Mouse (Mus musculus) splenic B cell, adult 2 months (primary cell): ENCODE measurements around the gene Itih3.

Experiments used
- DNase-seq: peaks from one replicate; pipeline ENCODE4 v3.0.0-alpha.2; 2011; ENCODE audit warnings: low read depth, low spot score
- H3K27me3 ChIP-seq: 2 replicates; pipeline ENCODE4 v1.6.1; 2012; ENCODE audit warnings: mild to moderate bottlenecking, low read length, moderate library complexity, mixed read lengths; ENCODE audit not compliant: control insufficient read depth, poor library complexity, insufficient read depth, severe bottlenecking
- H3K36me3 ChIP-seq: 2 replicates; pipeline ENCODE4 v1.6.1; 2012; ENCODE audit warnings: mild to moderate bottlenecking, low read length, moderate library complexity, mixed read lengths; ENCODE audit not compliant: control insufficient read depth, poor library complexity, insufficient read depth, severe bottlenecking

Gene Itih3

GRCm38 (mm10) chr14:30861421-30862125 is 62.0 kb downstream of the Itih3 start:
- DNase-seq: no peak
- Histone ChIP-seq H3K27me3 (no peaks in the 10 kb centered on the region), H3K36me3 (no peaks in the 10 kb centered on the region)
